Mouse (Mus musculus) hindbrain, postnatal 0 days (tissue): ENCODE measurements at regions not wholly inside any gene's neighbourhood (a gene's known extent, or its start where the extent isn't known, plus 50 kb on each side); places are given as distances from the start of the nearest gene placed in this dataset.

Experiments used
- ATAC-seq: fragments of 200-750 bp; cut with Nextera tagmentation; 2 replicates; pipeline ENCODE4 v1.8.0; 2017; ENCODE audit warnings: mild to moderate bottlenecking, moderate TSS enrichment, moderate library complexity
- DNase-seq: peaks from one replicate; pipeline ENCODE4 v3.0.0-alpha.2; 2015; ENCODE audit warnings: low spot score
- H3K27ac ChIP-seq: fragments of 300-500 bp; sonication (generic); 2 replicates; pipeline ENCODE4 v1.5.1; 2014; ENCODE audit warnings: mild to moderate bottlenecking
- H3K27me3 ChIP-seq: fragments of 300-500 bp; sonication (generic); 2 replicates; pipeline ENCODE4 v1.6.1; 2014; ENCODE audit warnings: low read length, mixed read lengths; ENCODE audit not compliant: insufficient read depth
- H3K36me3 ChIP-seq: fragments of 300-500 bp; sonication (generic); 2 replicates; pipeline ENCODE4 v1.6.1; 2014; ENCODE audit warnings: low read length, mixed read lengths; ENCODE audit not compliant: insufficient read depth
- H3K4me1 ChIP-seq: fragments of 300-500 bp; sonication (generic); 2 replicates; pipeline ENCODE4 v1.6.1; 2014; ENCODE audit warnings: antibody characterized with exemption, low read length, mixed read lengths; ENCODE audit not compliant: insufficient read depth
- H3K4me2 ChIP-seq: fragments of 300-500 bp; sonication (generic); 2 replicates; pipeline ENCODE4 v1.6.1; 2014; ENCODE audit warnings: low read depth, mild to moderate bottlenecking, low read length, moderate library complexity, mixed read lengths
- H3K4me3 ChIP-seq: fragments of 300-500 bp; sonication (generic); 2 replicates; pipeline ENCODE4 v1.5.1; 2014; ENCODE audit warnings: low read length
- H3K9ac ChIP-seq: fragments of 300-500 bp; sonication (generic); replicated peaks from 2 replicates; pipeline ENCODE4 v1.6.1; 2014; ENCODE audit warnings: mild to moderate bottlenecking, low read length, moderate library complexity, mixed read lengths
- H3K9me3 ChIP-seq: fragments of 300-500 bp; sonication (generic); 2 replicates; pipeline ENCODE4 v1.6.1; 2016; ENCODE audit warnings: low read length, mixed read lengths
- CTCF ChIP-seq: IDR thresholded peaks from 2 replicates; pipeline ENCODE4 v1.5.1; 2016; ENCODE audit warnings: antibody characterized with exemption, control low read depth, low read depth
- WGBS: fragments of 180-500 bp; shearing (Covaris S2); extraction: QIAGEN DNeasy Blood & Tissue Kit; methylation state at CpG from one replicate; pipeline ENCODE4 v1.1.7; 2014; 5-methylcytosine and 5-hydroxymethylcytosine counted together

GRCm38 (mm10) chr9:35354652-35355130 lies 66.2 kb upstream of the Cdon start:
- ATAC-seq, result 0 out of 2 replicates have a peak, but pooled peaks have one; percentile 43
- no peaks in the 10 kb centered on the region for H3K9me3 ChIP-seq
- H3K4me3 ChIP-seq, result no peak overlapping the region
- TF ChIP-seq CTCF, result no peak
- H3K27me3 ChIP-seq, result peaks cover 5% of the 10 kb centered on the region; the same call in 1 of the 2 replicates
- DNase-seq, result peak; percentile 58
- WGBS, result 35% methylated on average over 7 of the region's 7 CpGs
- no peak overlapping the region for H3K9ac ChIP-seq
- 0 out of 2 replicates have a peak, but pooled peaks cover under 1% of the 10 kb centered on the region for H3K4me1 ChIP-seq
- no peaks in the 10 kb centered on the region for H3K36me3 ChIP-seq
- no peak overlapping the region for H3K27ac ChIP-seq
- no peak overlapping the region for H3K4me2 ChIP-seq

- DNase-seq (no peak), ATAC-seq (no peak)
- TF ChIP-seq CTCF, result no peak
- H3K9ac ChIP-seq, result no peak overlapping the region
- H3K27ac ChIP-seq, result no peak overlapping the region
- H3K4me2 ChIP-seq, result no peak overlapping the region
- H3K9me3 ChIP-seq, result no peaks in the 10 kb centered on the region
- no peak overlapping the region for H3K4me3 ChIP-seq
- 55% methylated on average over 6 of the region's 6 CpGs for WGBS
- H3K27me3 ChIP-seq, result peaks cover 5% of the 10 kb centered on the region; the same call in 1 of the 2 replicates
- H3K4me1 ChIP-seq, result peaks cover 24% of the 10 kb centered on the region
- H3K36me3 ChIP-seq, result no peaks in the 10 kb centered on the region
Measured at GRCm38 (mm10) chr9:35359699-35360098, 61.2 kb upstream of the Cdon start.

- 20% methylated on average over 6 of the region's 6 CpGs for WGBS
- ATAC-seq (peak; percentile 44; the same call in 1 of the 2 replicates), DNase-seq (peak; percentile 78)
- no peak overlapping the region for H3K4me2 ChIP-seq
- peaks cover 24% of the 10 kb centered on the region for H3K4me1 ChIP-seq
- H3K36me3 ChIP-seq, result no peaks in the 10 kb centered on the region
- H3K9ac ChIP-seq, result no peak overlapping the region
- H3K27ac ChIP-seq, result no peak overlapping the region
- no peaks in the 10 kb centered on the region for H3K9me3 ChIP-seq
- peaks cover 5% of the 10 kb centered on the region; the same call in 1 of the 2 replicates for H3K27me3 ChIP-seq
- H3K4me3 ChIP-seq, result no peak overlapping the region
- TF ChIP-seq CTCF, result no peak
Measured at GRCm38 (mm10) chr9:35360139-35361100, 60.5 kb upstream of the Cdon start.

- ATAC-seq, result no peak
- H3K4me1 ChIP-seq, result peaks cover 24% of the 10 kb centered on the region
- TF ChIP-seq CTCF, result no peak
- no peak overlapping the region for H3K27ac ChIP-seq
- H3K36me3 ChIP-seq, result no peaks in the 10 kb centered on the region
- H3K4me3 ChIP-seq, result no peak overlapping the region
- peak; percentile 43 for DNase-seq
- H3K9me3 ChIP-seq, result no peaks in the 10 kb centered on the region
- H3K27me3 ChIP-seq, result peaks cover 5% of the 10 kb centered on the region; the same call in 1 of the 2 replicates
- no peak overlapping the region for H3K9ac ChIP-seq
- H3K4me2 ChIP-seq, result no peak overlapping the region
- 12% methylated on average over 4 of the region's 4 CpGs for WGBS
Measured at GRCm38 (mm10) chr9:35361432-35361831, 59.5 kb upstream of the Cdon start.

GRCm38 (mm10) chr9:35362276-35362675 lies 58.7 kb upstream of the Cdon start:
- Histone ChIP-seq H3K27ac (no peak overlapping the region), H3K9ac (no peak overlapping the region), H3K4me2 (no peak overlapping the region), H3K36me3 (no peaks in the 10 kb centered on the region), H3K4me1 (peaks cover 24% of the 10 kb centered on the region), H3K27me3 (peaks cover 5% of the 10 kb centered on the region; the same call in 1 of the 2 replicates), H3K4me3 (no peak overlapping the region), H3K9me3 (no peaks in the 10 kb centered on the region)
- no peak for ATAC-seq
- TF ChIP-seq CTCF, result no peak
- 48% methylated on average over 7 of the region's 7 CpGs for WGBS
- DNase-seq, result no peak

- DNase-seq (no peak), ATAC-seq (no peak)
- no peak for TF ChIP-seq CTCF
- no peak overlapping the region for H3K4me2 ChIP-seq
- peaks cover 3% of the 10 kb centered on the region; the same call in 1 of the 2 replicates for H3K27me3 ChIP-seq
- WGBS, result 42% methylated on average over 5 of the region's 5 CpGs
- no peak overlapping the region for H3K4me3 ChIP-seq
- no peak overlapping the region for H3K27ac ChIP-seq
- no peak overlapping the region for H3K9ac ChIP-seq
- peaks cover 24% of the 10 kb centered on the region for H3K4me1 ChIP-seq
- H3K9me3 ChIP-seq, result no peaks in the 10 kb centered on the region
- H3K36me3 ChIP-seq, result no peaks in the 10 kb centered on the region
Measured at GRCm38 (mm10) chr9:35363079-35363478, 57.8 kb upstream of the Cdon start.
